Mouse (Mus musculus): ENCODE results near the gene Msantd3. TPM values are rescaled to one million over a fixed set of nuclear protein-coding genes. Genes with fewer than 3 reads are reported as not detected.
A peak's percentile ranks its signal among the peaks of the same experiment; 100 is the strongest.

Gene Msantd3
- total RNA-seq, 4 experiments from 2014 or later, result 17.2 to 20.0 (median 18.9) TPM

- no peak for DNase-seq (ENCODE audit: low spot score in 2 of 2)
Measured at GRCm38 (mm10) chr4:48554132-48554531, 14.4 kb downstream of the Msantd3 start.

DNA sequence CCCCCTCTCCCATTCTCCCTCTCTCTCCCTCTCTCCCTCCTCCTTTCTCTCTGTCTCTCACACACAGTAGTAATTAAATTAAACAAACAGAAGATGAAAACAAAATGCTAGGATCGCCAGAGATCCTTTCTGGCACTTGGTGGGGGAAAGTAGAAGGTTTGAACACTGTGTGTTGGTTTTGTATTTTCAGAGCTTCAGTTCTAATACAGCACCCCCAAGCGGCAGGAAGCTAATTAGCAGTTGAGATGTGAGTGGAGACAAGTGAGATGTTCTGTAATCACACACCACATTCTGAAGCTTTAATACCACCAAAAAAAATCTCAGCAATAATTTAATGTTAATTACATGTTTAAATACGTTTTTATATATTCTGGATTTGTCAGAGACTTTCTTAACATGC lies 16.0 kb downstream of the Msantd3 start:
- no peak for DNase-seq (ENCODE audit: low spot score in 2 of 2)

DNA sequence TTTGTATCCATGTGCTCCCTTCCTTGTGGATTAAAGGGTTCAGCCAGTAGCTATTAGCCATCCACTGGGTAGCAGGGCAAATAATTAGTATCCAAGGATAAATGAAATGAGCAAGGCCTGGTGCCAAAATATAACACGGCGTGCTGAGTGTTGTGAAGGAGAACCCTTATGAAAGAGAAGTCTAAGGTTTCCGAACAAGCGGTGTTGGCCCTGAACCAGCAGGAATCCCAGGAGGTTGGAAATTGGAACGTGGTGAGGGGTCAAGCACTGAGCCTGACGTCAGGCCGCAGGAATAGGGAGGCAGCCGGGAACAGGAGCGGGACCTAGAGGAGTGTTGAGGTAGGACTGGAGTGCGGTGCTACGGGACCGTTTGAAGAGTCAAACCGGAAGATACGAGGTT lies 19.9 kb downstream of the Msantd3 start:
- no peak for DNase-seq (ENCODE audit: low spot score in 2 of 2)

GRCm38 (mm10) chr4:48561824-48562223 lies 22.1 kb downstream of the Msantd3 start:
- DNase-seq (ENCODE audit: low spot score in 2 of 2), result no peak

GRCm38 (mm10) chr4:48564962-48565361 lies 25.2 kb downstream of the Msantd3 start:
- DNase-seq (ENCODE audit: low spot score in 2 of 2), result no peak

DNA sequence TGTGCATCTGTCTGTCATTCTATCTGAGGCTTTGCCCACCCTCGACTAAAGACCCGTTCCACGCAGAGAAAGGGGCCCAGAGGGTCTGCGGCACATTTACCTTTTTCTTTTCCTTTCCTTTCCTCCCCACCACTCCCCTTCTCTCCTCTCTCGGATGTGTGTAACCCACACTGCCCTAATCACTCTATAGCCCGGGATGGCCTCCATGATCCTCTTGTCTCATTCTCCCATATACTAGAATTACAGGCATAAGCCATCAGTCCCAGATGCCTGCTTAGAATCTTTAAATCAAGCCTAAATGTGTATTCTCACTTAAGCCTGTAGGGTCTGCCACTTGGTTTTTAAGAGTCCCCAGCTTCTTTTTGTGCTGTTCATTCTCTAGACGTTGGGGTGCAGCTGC lies 36.6 kb downstream of the Msantd3 start:
- no peak for DNase-seq (ENCODE audit: low spot score in 2 of 2)

- DNase-seq (ENCODE audit: low spot score in 2 of 2), result no peak
Measured at GRCm38 (mm10) chr4:48577831-48578230, 38.1 kb downstream of the Msantd3 start.

DNA sequence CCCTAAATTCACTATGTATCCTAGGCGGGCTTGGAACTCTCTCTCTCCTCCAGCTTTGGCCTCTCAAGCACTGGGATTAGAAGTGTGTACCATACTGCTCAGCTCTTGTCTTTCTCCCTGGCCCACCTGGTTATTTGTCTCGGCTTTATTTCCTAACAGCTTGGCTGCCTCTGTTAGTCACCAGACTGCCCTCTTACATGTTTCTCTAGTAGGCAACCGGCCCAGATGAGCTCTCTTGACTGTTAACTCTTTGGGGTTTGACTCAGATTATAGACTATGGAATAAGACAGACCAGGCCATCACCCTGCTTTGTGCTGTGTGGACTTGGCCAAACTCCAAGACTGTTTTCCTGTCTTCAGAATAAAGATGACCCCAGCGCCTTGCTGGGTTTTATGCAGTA lies 38.7 kb downstream of the Msantd3 start:
- DNase-seq (ENCODE audit: low spot score in 2 of 2), result no peak

DNA sequence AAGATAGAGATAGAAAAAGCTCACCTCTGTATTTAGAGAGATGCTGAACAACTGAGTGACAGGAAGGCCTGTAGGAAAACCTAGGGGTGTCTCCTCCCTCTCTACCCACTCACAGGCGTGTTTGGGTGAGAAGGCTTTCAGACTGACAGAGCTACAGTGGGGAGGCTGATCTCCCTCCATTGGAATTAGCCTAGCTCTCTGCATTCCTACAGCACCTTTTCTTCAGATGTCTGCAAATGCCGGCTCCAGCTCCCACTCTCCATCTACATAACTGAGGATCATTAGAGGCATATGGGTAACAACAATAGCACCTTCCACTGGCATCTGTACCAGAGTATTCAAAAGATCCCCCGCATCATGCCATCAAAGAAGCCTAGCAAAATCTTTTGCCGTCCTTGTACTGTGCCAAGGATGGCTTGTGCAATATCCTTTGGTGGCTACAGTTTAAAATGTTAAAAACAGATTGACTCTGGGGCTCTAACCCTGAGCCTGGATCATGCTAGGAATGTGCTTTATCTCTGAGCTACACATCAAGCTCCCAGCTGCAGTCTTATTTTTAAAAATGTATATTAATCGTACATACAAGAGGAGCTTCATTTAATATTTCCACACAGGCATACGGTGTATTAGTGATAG lies 39.9 kb downstream of the Msantd3 start:
- DNase-seq (ENCODE audit: low spot score in 2 of 2), result no peak

GRCm38 (mm10) chr4:48581201-48581600 lies 41.5 kb downstream of the Msantd3 start:
- no peak for DNase-seq (ENCODE audit: low spot score in 2 of 2)

GRCm38 (mm10) chr4:48581993-48582392 lies 42.3 kb downstream of the Msantd3 start:
- no peak for DNase-seq (ENCODE audit: low spot score in 2 of 2)

DNA sequence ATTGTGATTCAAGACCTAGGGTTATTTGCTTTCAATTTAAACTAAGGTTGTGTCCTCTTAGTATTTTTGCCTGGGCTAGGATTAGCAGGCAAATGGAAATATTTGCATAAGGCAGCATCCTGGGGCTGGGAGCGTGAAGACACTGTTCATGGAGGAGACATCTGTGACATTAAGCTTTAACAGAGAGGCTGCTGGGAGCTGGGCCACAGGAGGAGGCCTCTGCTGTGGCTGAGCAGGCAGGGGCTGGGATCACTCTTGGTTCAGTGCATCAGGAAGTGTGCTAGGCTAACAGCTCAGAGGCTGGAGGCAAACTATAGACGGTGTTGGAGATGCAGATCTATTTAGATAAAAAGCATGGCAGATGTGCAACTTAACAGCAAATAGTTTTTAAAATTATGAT lies 43.2 kb downstream of the Msantd3 start:
- no peak for DNase-seq (ENCODE audit: low spot score in 2 of 2)

GRCm38 (mm10) chr4:48584421-48585240 lies 44.9 kb downstream of the Msantd3 start, which contains the start of gene Tmeff1:
Tmeff1 (plus strand) TSS chr4:48585174.
- DNase-seq (ENCODE audit: low spot score in 2 of 2), result peak in 1 of 2 experiments; percentile 23

DNA sequence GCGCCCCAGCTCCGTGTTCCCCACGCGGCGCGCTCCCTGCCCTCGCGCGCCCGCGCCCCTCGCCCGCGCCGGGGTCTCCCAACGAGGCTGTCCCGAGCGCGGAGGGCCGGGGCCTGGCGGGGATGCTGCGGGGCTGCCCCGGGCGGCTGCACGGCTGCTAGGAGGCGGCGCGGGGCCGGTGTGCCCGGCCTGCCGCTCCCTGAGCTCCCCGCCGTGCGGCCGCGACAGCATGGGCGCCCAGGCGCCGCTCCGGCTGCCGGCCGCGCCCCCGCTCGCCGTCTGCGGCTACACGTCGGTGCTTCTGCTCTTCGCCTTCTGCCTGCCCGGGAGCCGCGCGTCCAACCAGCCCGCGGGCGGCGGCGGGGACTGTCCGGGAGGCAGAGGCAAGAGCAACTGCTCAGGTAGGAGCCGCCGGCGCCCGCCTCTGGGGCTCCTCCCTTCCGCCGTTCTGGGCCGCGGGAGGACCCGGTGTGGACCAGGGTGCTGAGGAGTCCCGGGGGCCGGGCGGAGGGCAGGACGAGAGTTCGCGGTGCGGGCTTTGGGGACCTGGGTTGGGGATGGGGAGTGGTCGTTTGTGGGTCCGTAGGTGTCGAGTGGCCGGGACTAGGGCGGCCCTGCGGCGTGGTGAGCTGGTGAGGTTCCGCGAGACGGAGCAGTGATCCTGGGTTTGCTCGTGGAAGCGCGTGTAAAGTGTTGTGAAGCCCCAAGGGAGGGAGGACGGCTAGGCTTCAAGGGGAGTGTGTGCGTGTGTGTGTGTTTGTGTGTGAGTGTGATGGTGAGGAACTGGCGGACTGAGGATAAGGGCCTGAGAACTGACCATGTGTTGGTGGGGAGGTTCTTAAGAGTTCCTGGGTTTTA lies 45.7 kb downstream of the Msantd3 start:
- peak in 1 of 2 experiments; percentile 41 for DNase-seq (ENCODE audit: low spot score in 2 of 2)

DNA sequence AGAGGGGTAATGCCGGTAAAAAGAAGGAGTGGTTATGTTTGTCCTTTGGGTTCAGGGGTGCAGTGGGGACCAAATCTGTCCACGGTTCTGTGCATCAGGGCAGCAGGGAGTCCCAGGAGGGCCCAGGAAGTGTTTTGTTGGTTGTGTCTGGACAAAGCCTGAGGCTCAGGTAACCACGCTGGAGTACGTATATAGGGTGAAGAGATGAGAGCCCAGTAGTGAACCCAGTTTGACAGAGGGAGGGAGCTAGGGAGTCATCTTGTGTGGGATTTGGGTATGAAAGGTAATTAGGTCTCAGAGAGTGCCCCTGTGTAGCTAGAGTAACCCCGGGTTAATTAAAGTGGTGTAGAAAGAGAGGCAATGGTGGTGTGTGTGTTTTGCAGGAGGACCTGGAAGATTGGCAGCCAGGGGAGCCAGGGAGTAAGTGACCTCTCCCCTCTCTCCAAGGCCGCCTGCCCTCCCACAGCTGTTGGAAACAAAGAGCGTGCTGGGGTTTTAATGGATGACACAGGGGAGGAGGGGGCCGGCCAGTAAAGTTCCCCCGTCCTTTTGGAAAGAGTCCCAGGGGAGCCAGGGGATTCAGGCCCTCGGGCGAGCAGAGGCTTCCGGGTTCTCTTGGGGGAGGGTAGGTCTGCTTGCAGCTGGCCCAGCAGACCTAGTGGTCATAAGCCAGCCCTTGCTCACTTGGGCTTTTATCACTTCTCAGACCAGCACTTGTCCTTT lies 46.5 kb downstream of the Msantd3 start:
- DNase-seq (ENCODE audit: low spot score in 2 of 2), result peak in 1 of 2 experiments; percentile 42

- DNase-seq (ENCODE audit: low spot score in 2 of 2), result no peak
Measured at GRCm38 (mm10) chr4:48587526-48587925, 47.8 kb downstream of the Msantd3 start.

GRCm38 (mm10) chr4:48588576-48588975 lies 48.8 kb downstream of the Msantd3 start:
- no peak for DNase-seq (ENCODE audit: low spot score in 2 of 2)

DNA sequence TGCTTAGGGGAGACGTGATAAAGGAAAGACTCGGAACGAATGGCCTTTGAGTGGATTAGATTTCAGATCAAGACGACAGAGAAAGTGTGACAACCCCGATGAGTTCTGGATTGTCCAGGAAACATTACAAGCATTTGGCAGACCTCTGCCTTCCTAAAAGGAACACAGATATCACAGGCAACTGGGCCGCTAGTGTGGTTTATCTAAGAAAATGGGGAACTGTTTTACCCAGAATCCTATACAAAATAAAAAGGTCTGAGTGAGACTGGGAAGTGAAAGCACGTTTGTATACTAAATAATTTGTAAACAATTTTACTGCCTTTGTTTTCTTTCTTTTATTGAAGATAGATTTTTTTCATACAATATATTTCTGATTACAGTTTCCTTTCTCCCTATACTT lies 51.1 kb downstream of the Msantd3 start:
- DNase-seq (ENCODE audit: low spot score in 2 of 2), result no peak

- no peak for DNase-seq (ENCODE audit: low spot score in 2 of 2)
Measured at GRCm38 (mm10) chr4:48591390-48591789, 51.7 kb downstream of the Msantd3 start.

DNA sequence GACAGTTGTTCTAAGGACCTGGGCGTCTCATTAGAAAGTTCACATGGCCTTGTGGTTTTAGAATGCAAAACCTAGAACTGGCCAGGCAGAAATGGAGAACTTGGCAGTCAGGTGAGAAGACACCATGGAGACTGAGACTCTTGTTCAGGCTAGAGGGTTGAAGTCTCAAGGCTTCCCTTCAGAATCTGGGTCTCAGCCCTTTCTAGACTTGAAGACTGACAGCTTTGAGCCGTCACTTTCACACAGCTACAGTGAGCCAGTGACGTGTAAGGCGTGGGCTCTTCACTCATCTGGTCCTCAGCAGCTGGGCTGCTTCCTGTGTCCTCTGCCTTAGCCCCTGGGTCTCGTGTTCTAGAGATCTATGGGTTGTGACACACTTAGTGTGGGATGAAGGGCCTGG lies 52.6 kb downstream of the Msantd3 start:
- no peak for DNase-seq (ENCODE audit: low spot score in 2 of 2)

DNA sequence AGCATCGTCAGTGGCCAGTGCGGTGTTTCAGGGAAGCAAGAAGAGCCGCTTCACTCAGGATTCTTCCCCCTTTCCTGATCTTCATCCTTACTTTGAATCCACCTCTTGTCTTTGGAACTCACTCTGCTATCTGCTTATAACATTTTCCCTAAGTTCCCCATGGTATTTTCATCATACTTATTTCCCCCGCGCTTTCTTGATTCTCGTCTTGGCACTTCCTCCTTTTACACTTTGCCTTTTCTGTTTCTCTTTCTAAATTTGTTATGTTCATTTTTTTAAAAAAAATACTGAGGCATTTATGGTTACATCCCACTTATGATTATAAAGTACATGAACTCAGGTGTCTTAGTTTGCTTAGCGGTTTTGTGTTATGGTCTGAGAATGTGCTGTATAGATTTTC lies 53.1 kb downstream of the Msantd3 start:
- no peak for DNase-seq (ENCODE audit: low spot score in 2 of 2)

All from left cerebral cortex, adult 8-10 months (tissue).